Mouse (Mus musculus) C2C12 (cell line): Measurements from ENCODE around the gene Slc47a2.

ENCODE experiments used
- CEBPB ChIP-seq: IDR thresholded peaks from one replicate; pipeline ENCODE4 v1.6.1; 2011; ENCODE audit warnings: low read depth, mild to moderate bottlenecking, control low read depth, moderate library complexity
- CTCF ChIP-seq: IDR thresholded peaks from one replicate; pipeline ENCODE4 v1.5.1; 2011; ENCODE audit not compliant: control insufficient read depth, insufficient read depth, insufficient read length
- FOSL1 ChIP-seq: IDR thresholded peaks from one replicate; pipeline ENCODE4 v1.8.0; 2011; ENCODE audit warnings: mild to moderate bottlenecking, low read length; ENCODE audit not compliant: poor library complexity, insufficient read depth, severe bottlenecking
- MAX ChIP-seq: IDR thresholded peaks from one replicate; pipeline ENCODE4 v1.6.1; 2011; ENCODE audit warnings: mild to moderate bottlenecking, control low read depth
- MYOG ChIP-seq: IDR thresholded peaks from one replicate; pipeline ENCODE4 v1.6.1; 2011; ENCODE audit not compliant: control insufficient read depth, insufficient read length; ENCODE audit errors: extremely low read depth
- USF1 ChIP-seq: IDR thresholded peaks from one replicate; pipeline ENCODE4 v1.6.1; 2011; ENCODE audit warnings: low read depth, mild to moderate bottlenecking, control low read depth, moderate library complexity

GRCm38 (mm10) chr11:61341971-61342370, 689 bp downstream of the Slc47a2 start:
- no peak for TF ChIP-seq CTCF
- no peak for TF ChIP-seq MAX
- no peak for TF ChIP-seq MYOG
- TF ChIP-seq USF1, result no peak
- no peak for TF ChIP-seq CEBPB
- TF ChIP-seq FOSL1, result no peak
